Mouse (Mus musculus): ENCODE data around the gene AC161166.1. TPM values are rescaled to one million over a fixed set of nuclear protein-coding genes. Genes with fewer than 3 reads are reported as not detected.

AC161166.1 gene
- polyA plus RNA-seq, 1 experiment from 2014 or later = 1.2 TPM

- no peak overlapping the region for H3K27ac ChIP-seq (replicated peaks)
- H3K4me3 ChIP-seq = no peak overlapping the region
- H3K36me3 ChIP-seq (replicated peaks) = peaks cover 41% of the 10 kb centered on the region
- H3K9me3 ChIP-seq = peaks cover 4% of the 10 kb centered on the region; the same call in 1 of the 2 replicates
- peaks cover 19% of the 10 kb centered on the region for H3K4me1 ChIP-seq
- no peak for DNase-seq (ENCODE audit: low spot score)
- H3K27me3 ChIP-seq (replicated peaks; ENCODE audit: low read depth, poor library complexity, severe bottlenecking) = peaks cover 36% of the 10 kb centered on the region
- 88% methylated on average over 4 of the region's 4 CpGs for WGBS
Measured at GRCm38 (mm10) chr7:24537081-24537480, 24.8 kb upstream of the AC161166.1 start.

GRCm38 (mm10) chr7:24534301-24534700 lies 22.0 kb upstream of the AC161166.1 start:
- Histone ChIP-seq H3K4me3 (peak overlapping the region; percentile 39), H3K36me3 (replicated peaks) (peaks cover 41% of the 10 kb centered on the region)

GRCm38 (mm10) chr7:24533806-24534205 lies 21.6 kb upstream of the AC161166.1 start:
- peaks cover 41% of the 10 kb centered on the region for H3K36me3 ChIP-seq (replicated peaks)
- WGBS = 19% methylated on average over 42 of the region's 42 CpGs
- peaks cover 2% of the 10 kb centered on the region; the same call in 1 of the 2 replicates for H3K9me3 ChIP-seq
- peaks cover 40% of the 10 kb centered on the region for H3K4me1 ChIP-seq
- H3K27me3 ChIP-seq (replicated peaks; ENCODE audit: low read depth, poor library complexity, severe bottlenecking) = peaks cover 38% of the 10 kb centered on the region
- H3K27ac ChIP-seq (replicated peaks) = no peak overlapping the region
- DNase-seq (ENCODE audit: low spot score) = no peak
- peak overlapping the region; percentile 39 for H3K4me3 ChIP-seq

More at GRCm38 (mm10) chr7:24534301-24534700, 22.0 kb upstream of the AC161166.1 start:
- peaks cover 37% of the 10 kb centered on the region for H3K4me1 ChIP-seq
- H3K27me3 ChIP-seq (replicated peaks; ENCODE audit: low read depth, poor library complexity, severe bottlenecking) = peaks cover 38% of the 10 kb centered on the region
- 25% methylated on average over 19 of the region's 19 CpGs for WGBS
- DNase-seq (ENCODE audit: low spot score) = peak; percentile 32
- H3K27ac ChIP-seq (replicated peaks) = no peak overlapping the region
- H3K9me3 ChIP-seq = peaks cover 4% of the 10 kb centered on the region; the same call in 1 of the 2 replicates

- peak; percentile 26 for DNase-seq (ENCODE audit: low spot score)
- 55% methylated on average over 28 of the region's 28 CpGs for WGBS
- peak overlapping the region; percentile 39 for H3K4me3 ChIP-seq
- H3K9me3 ChIP-seq = no peaks in the 10 kb centered on the region
- H3K4me1 ChIP-seq = peaks cover 40% of the 10 kb centered on the region
- H3K27me3 ChIP-seq (replicated peaks; ENCODE audit: low read depth, poor library complexity, severe bottlenecking) = peaks cover 38% of the 10 kb centered on the region
- no peak overlapping the region for H3K27ac ChIP-seq (replicated peaks)
- H3K36me3 ChIP-seq (replicated peaks) = peaks cover 41% of the 10 kb centered on the region
Measured at GRCm38 (mm10) chr7:24533031-24533571, 20.8 kb upstream of the AC161166.1 start.

- no peaks in the 10 kb centered on the region for H3K9me3 ChIP-seq
- peaks cover 39% of the 10 kb centered on the region for H3K36me3 ChIP-seq (replicated peaks)
- WGBS = 2% methylated on average over 43 of the region's 43 CpGs
- H3K27me3 ChIP-seq (replicated peaks; ENCODE audit: low read depth, poor library complexity, severe bottlenecking) = peaks cover 38% of the 10 kb centered on the region
- H3K27ac ChIP-seq (replicated peaks) = peak overlapping the region; percentile 91
- peak overlapping the region; percentile 77 for H3K4me3 ChIP-seq
- peaks cover 46% of the 10 kb centered on the region for H3K4me1 ChIP-seq
- peak; percentile 87 for DNase-seq (ENCODE audit: low spot score)
Measured at GRCm38 (mm10) chr7:24531211-24531971, 19.1 kb upstream of the AC161166.1 start.

GRCm38 (mm10) chr7:24530062-24530931 lies 18.0 kb upstream of the AC161166.1 start, which contains the start of gene Irgq:
TSS of gene Irgq (plus strand) at chr7:24530689.
- Histone ChIP-seq H3K9me3 (no peaks in the 10 kb centered on the region), H3K27me3 (replicated peaks; ENCODE audit: low read depth, poor library complexity, severe bottlenecking) (peaks cover 34% of the 10 kb centered on the region), H3K27ac (replicated peaks) (peak within 1 kb of the TSS; percentile 91), H3K4me3 (peak within 1 kb of the TSS; percentile 77), H3K36me3 (replicated peaks) (peaks cover 28% of the 10 kb centered on the region), H3K4me1 (peaks cover 47% of the 10 kb centered on the region)
- under 1% methylated on average over 44 of the region's 44 CpGs for WGBS
- peak; percentile 98 for DNase-seq (ENCODE audit: low spot score)

- 64% methylated on average over 11 of the region's 11 CpGs for WGBS
- H3K4me3 ChIP-seq = peak overlapping the region; percentile 77
- peaks cover 47% of the 10 kb centered on the region for H3K4me1 ChIP-seq
- no peaks in the 10 kb centered on the region for H3K9me3 ChIP-seq
- peaks cover 21% of the 10 kb centered on the region for H3K36me3 ChIP-seq (replicated peaks)
- peak overlapping the region; percentile 91 for H3K27ac ChIP-seq (replicated peaks)
- DNase-seq (ENCODE audit: low spot score) = no peak
- peaks cover 27% of the 10 kb centered on the region for H3K27me3 ChIP-seq (replicated peaks; ENCODE audit: low read depth, poor library complexity, severe bottlenecking)
Measured at GRCm38 (mm10) chr7:24529580-24529979, 17.3 kb upstream of the AC161166.1 start.

GRCm38 (mm10) chr7:24528861-24529260 lies 16.6 kb upstream of the AC161166.1 start:
- Histone ChIP-seq H3K4me1 (peaks cover 42% of the 10 kb centered on the region), H3K36me3 (replicated peaks) (peaks cover 13% of the 10 kb centered on the region), H3K4me3 (no peak overlapping the region), H3K27ac (replicated peaks) (no peak overlapping the region), H3K27me3 (replicated peaks; ENCODE audit: low read depth, poor library complexity, severe bottlenecking) (peaks cover 20% of the 10 kb centered on the region), H3K9me3 (no peaks in the 10 kb centered on the region)
- DNase-seq (ENCODE audit: low spot score) = no peak
- 91% methylated on average over 11 of the region's 11 CpGs for WGBS

- no peak overlapping the region for H3K27ac ChIP-seq (replicated peaks)
- no peaks in the 10 kb centered on the region for H3K36me3 ChIP-seq (replicated peaks)
- 85% methylated on average over 12 of the region's 12 CpGs for WGBS
Measured at GRCm38 (mm10) chr7:24525686-24526420, 13.6 kb upstream of the AC161166.1 start.

GRCm38 (mm10) chr7:24524978-24525377 lies 12.7 kb upstream of the AC161166.1 start:
- Histone ChIP-seq H3K27me3 (replicated peaks; ENCODE audit: low read depth, poor library complexity, severe bottlenecking) (no peaks in the 10 kb centered on the region), H3K4me1 (peaks cover 16% of the 10 kb centered on the region), H3K9me3 (no peaks in the 10 kb centered on the region), H3K36me3 (replicated peaks) (no peaks in the 10 kb centered on the region), H3K27ac (replicated peaks) (no peak overlapping the region), H3K4me3 (no peak overlapping the region)
- WGBS = 82% methylated on average over 6 of the region's 6 CpGs
- no peak for DNase-seq (ENCODE audit: low spot score)

More at GRCm38 (mm10) chr7:24525686-24526420, 13.6 kb upstream of the AC161166.1 start:
- no peak for DNase-seq (ENCODE audit: low spot score)
- no peaks in the 10 kb centered on the region for H3K27me3 ChIP-seq (replicated peaks; ENCODE audit: low read depth, poor library complexity, severe bottlenecking)
- H3K4me1 ChIP-seq = peaks cover 16% of the 10 kb centered on the region
- H3K4me3 ChIP-seq = no peak overlapping the region
- no peaks in the 10 kb centered on the region for H3K9me3 ChIP-seq

GRCm38 (mm10) chr7:24523723-24524122 lies 11.5 kb upstream of the AC161166.1 start:
- Histone ChIP-seq H3K27ac (replicated peaks) (no peak overlapping the region), H3K4me1 (peaks cover 7% of the 10 kb centered on the region; the same call in 1 of the 2 replicates), H3K36me3 (replicated peaks) (peaks cover 2% of the 10 kb centered on the region), H3K27me3 (replicated peaks; ENCODE audit: low read depth, poor library complexity, severe bottlenecking) (no peaks in the 10 kb centered on the region), H3K9me3 (no peaks in the 10 kb centered on the region), H3K4me3 (no peak overlapping the region)
- DNase-seq (ENCODE audit: low spot score) = no peak
- 89% methylated on average over 6 of the region's 6 CpGs for WGBS
